Mouse (Mus musculus) bone marrow, adult 2 months (tissue): ENCODE data around the gene Gm42957. TPM values are rescaled to one million over a fixed set of nuclear protein-coding genes. Genes with fewer than 3 reads are reported as not detected.

Source experiments
- H3K27ac ChIP-seq: fragments of 200-500 bp; 2 replicates; pipeline ENCODE4 v1.5.1; 2012; ENCODE audit warnings: low read depth, mild to moderate bottlenecking, control low read depth, inconsistent platforms, low read length; ENCODE audit not compliant: control insufficient read depth, poor library complexity, insufficient read depth
- H3K4me1 ChIP-seq: fragments of 200-500 bp; 2 replicates; pipeline ENCODE4 v1.6.1; 2011; ENCODE audit warnings: low read length; ENCODE audit not compliant: control insufficient read depth, insufficient read depth
- H3K4me3 ChIP-seq: fragments of 200-500 bp; replicated peaks from 2 replicates; pipeline ENCODE3; 2011; ENCODE audit warnings: mild to moderate bottlenecking, low read depth, low read length, control low read depth; ENCODE audit not compliant: control insufficient read depth
- CTCF ChIP-seq: fragments of 200-500 bp; IDR thresholded peaks from 2 replicates; pipeline ENCODE4 v1.5.1; 2011; ENCODE audit warnings: low read length, control low read depth; ENCODE audit not compliant: control insufficient read depth, insufficient read depth
- POLR2A ChIP-seq: fragments of 200-500 bp; IDR thresholded peaks from 2 replicates; pipeline ENCODE4 v1.6.1; 2011; ENCODE audit warnings: low read depth, mild to moderate bottlenecking, control low read depth, low read length, borderline replicate concordance; ENCODE audit not compliant: control insufficient read depth
- WGBS: fragments of 180-500 bp; shearing (Covaris S2); methylation state at CpG from one replicate; pipeline ENCODE4 v1.1.7; 2018; 5-methylcytosine and 5-hydroxymethylcytosine counted together
- polyA plus RNA-seq: library from polyadenylated mRNA; stranded (reverse); fragments of >200 nt; gene quantifications from 2 replicates; pipeline ENCODE4 v1.2.4, GENCODE M21; 2011; ENCODE audit warnings: low replicate concordance; ENCODE audit not compliant: missing spikeins, insufficient read depth, insufficient read length

The Gm42957 gene
- polyA plus RNA-seq, 1 experiment: not detected

- 63% methylated on average over 7 of the region's 7 CpGs for WGBS
- Histone ChIP-seq H3K27ac (no peak overlapping the region), H3K4me1 (no peaks in the 10 kb centered on the region; the same call in 1 of the 2 replicates), H3K4me3 (no peak overlapping the region)
- TF ChIP-seq CTCF: no peak
- TF ChIP-seq POLR2A: no peak
Observed at GRCm38 (mm10) chr3:96700376-96700775, 65.1 kb downstream of the Gm42957 start.

GRCm38 (mm10) chr3:96701003-96701402 lies 65.7 kb downstream of the Gm42957 start:
- no peak overlapping the region for H3K4me3 ChIP-seq
- H3K27ac ChIP-seq: no peak overlapping the region
- no peaks in the 10 kb centered on the region; the same call in 1 of the 2 replicates for H3K4me1 ChIP-seq
- WGBS: 94% methylated on average over 4 of the region's 4 CpGs
- TF ChIP-seq CTCF (no peak), POLR2A (no peak)

Other genes starting within 250 kb of the Gm42957 start
- not detected in 2 replicates for gene BC107364, start 183.2 kb upstream of the Gm42957 start, polyA plus RNA-seq
- gene Hfe2, start 110.3 kb upstream of the Gm42957 start, polyA plus RNA-seq: 0.75 TPM in 1 of 2 replicates, not detected in the other
- gene Txnip, start 77.5 kb upstream of the Gm42957 start, polyA plus RNA-seq: 104 and 163 TPM in 2 replicates
- not detected in 2 replicates for gene Gm16253, start 58.5 kb upstream of the Gm42957 start, polyA plus RNA-seq
- 61.0 and 72.3 TPM in 2 replicates for gene Polr3gl, start 41.3 kb upstream of the Gm42957 start, polyA plus RNA-seq
- not detected in 2 replicates for gene Ankrd34a, start 38.8 kb upstream of the Gm42957 start, polyA plus RNA-seq
- gene Lix1l, start 34.3 kb upstream of the Gm42957 start, polyA plus RNA-seq: 3.3 and 5.7 TPM in 2 replicates
- 154 and 168 TPM in 2 replicates for gene Rbm8a, start 5.5 kb upstream of the Gm42957 start, polyA plus RNA-seq
- gene Pex11b, start 98 bp upstream of the Gm42957 start, polyA plus RNA-seq: 11.4 and 14.9 TPM in 2 replicates
- gene Itga10, start 10.1 kb downstream of the Gm42957 start, polyA plus RNA-seq: 1.00 and 1.6 TPM in 2 replicates
- gene Ankrd35, start 34.7 kb downstream of the Gm42957 start, polyA plus RNA-seq: 5.4 and 15.5 TPM in 2 replicates
- gene Pias3, start 60.9 kb downstream of the Gm42957 start, polyA plus RNA-seq: 22.0 and 34.9 TPM in 2 replicates
- gene Nudt17, start 73.1 kb downstream of the Gm42957 start, polyA plus RNA-seq: 1.4 TPM in 1 of 2 replicates, not detected in the other
- 19.6 and 26.5 TPM in 2 replicates for gene Polr3c, start 92.2 kb downstream of the Gm42957 start, polyA plus RNA-seq
- 12.2 and 17.2 TPM in 2 replicates for gene Rnf115, start 92.2 kb downstream of the Gm42957 start, polyA plus RNA-seq
- gene Pdzk1, start 193.8 kb downstream of the Gm42957 start, polyA plus RNA-seq: 8.2 and 8.6 TPM in 2 replicates
- 0.88 TPM in 1 of 2 replicates, not detected in the other for gene Cd160, start 193.9 kb downstream of the Gm42957 start, polyA plus RNA-seq